Mouse (Mus musculus) B cell, adult 2 months (primary cell): ENCODE data around the gene Pim1.

Experiments used
- DNase-seq, 2 experiments: peaks; one replicate each; pipeline ENCODE4 v3.0.0; 2022

The Pim1 gene

DNA sequence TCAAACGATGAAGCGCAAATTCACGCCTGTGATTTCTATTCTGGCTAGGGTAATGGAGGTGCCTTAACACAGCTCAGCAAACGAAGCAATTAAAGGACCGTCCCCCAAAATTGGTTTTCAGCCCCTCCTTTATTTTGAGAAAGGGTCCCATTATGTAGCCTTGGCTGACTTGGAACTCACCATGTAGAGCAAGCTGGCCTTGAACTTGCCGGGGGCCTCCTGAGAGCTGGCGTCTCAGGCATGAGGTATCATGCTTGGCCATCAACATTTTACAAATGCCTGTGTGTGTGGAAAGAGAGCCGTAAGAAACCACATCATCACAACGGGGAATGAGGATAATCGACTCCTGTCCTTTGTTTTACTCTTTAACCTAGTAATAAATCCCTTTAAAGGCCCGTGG lies 23.5 kb upstream of the Pim1 start:
- no peak for DNase-seq

DNA sequence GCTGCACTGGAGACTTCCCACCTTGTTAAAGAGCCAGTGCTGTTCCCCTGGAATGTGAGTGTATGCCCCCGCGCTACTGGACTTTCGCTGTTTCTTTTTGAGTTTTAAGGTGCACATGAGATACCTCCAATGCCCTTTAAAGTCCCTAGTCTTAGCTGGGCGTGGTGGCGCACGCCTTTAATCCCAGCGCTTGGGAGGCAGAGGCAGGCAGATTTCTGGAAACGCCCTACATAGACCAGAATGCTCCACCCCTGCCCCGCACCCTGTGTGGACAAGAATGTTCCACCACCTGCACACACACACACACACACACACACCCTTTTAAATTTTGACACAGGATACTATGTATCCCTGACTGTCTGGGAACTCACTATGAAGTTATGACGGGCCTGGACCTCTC lies 17.1 kb upstream of the Pim1 start:
- DNase-seq, result no peak

DNA sequence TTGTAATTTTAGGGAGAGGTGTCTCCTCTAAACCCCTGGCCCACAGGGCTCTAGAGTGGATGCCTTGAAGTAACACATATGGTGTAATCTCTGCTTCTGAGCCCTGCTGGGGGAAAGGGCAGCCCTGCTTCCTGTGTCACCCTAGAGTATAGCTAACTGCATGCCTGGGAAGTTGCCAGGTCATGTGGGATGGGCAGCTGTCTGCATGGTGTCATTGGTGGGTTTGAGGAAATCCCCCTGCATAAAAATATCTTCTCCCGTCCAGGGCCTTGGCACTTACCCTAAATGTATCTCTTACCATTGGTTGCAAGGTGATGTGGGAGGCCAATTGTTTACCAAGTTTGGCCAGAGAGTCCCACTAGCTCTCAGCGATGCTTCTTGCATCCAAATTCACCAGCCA lies 16.5 kb upstream of the Pim1 start:
- no peak for DNase-seq

DNA sequence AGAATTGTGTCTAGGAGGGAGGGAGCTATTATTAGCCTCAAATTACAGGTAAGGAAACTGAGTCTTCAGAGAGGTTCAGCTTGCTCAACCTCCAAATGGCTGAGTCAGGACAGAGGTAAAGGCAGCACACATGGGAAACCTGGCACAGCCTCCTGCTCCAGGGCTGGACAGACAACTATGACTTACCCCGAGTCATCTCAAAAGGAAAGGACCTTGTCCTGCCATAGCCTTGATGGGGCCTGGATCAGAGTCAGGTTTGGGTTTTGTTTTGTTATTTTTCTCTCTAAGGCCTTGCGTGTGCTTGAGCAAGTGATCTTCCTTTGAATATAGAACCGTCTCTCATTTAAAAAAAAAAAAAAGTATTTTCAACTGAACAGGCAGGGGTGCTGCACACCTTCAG lies 15.4 kb upstream of the Pim1 start:
- no peak for DNase-seq

DNA sequence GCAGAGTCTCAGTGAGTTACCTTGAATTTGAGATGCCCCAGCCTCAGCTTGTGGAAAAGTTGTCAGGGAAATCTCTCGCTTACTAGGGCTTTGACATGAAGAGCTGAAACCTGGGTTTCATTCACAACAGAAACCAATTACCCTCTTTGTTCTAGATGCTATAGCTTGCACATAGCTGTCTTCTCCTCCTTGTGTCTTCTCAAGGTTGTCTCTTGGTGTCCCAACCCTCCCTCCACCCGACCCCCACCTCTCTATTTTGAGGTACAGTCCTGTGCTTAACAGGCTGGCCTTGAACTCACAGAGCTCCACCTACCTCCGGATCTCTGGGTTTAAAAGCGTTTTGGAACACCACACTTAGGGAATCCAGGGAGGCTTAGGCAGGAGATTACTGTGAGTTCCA lies 14.1 kb upstream of the Pim1 start:
- DNase-seq, result no peak

DNA sequence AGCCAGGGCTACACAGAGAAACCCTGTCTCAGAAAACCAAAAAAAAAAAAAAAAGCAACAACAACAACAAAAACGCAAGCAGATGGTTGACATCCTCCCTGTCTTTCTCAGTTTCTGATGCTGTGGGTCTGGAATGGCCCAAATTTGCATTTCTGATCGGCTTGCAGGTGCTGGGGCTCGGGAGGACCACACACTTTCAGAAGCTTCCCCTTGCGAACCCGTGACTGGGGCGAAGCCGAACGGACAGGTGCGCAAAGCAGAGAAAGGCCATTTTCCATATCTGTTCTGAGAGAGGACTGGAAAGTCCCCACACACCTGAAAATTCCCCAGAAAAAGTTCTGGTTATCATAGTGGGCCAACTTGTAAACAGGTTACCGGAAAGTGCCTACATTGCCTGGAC lies 13.2 kb upstream of the Pim1 start:
- peak; percentile 47 to 50 for DNase-seq

DNA sequence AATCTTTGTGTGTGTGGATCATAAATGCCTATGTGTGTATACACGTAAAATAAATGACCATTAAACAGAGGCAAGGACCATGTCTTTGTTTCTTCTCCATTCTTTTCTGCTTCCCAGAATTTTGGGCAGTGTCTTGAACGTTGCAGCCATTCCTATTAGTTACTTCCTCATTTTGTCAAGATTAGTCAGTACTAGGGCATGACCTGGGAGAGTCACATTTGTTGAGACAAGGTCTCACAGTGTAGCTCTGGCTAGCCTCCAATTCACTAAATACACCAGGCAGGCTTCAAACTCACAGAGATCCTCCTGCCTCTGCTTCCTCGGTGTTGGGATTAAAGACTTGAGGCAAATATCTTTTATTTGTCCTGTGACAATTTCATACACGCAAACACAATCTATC lies 12.3 kb upstream of the Pim1 start:
- DNase-seq, result no peak

DNA sequence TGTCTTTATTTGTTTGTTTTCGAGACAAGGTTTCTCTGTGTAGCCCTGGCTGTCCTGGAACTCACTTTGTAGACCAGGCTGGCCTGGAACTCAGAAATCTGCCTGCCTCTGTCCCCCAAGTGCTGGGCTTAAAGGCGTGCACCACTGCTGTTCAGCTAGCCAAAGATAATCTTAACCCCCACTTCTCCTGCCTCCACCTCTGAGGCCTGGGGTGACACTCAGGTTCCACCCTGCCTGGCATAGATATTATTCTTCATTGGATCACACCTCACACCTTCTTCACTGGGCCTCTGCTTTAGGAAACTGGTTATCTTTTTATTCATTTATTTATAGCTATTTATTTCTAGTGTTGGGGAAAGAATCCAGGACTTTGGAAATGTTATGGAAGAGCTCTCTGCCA lies 10.3 kb upstream of the Pim1 start:
- no peak for DNase-seq

DNA sequence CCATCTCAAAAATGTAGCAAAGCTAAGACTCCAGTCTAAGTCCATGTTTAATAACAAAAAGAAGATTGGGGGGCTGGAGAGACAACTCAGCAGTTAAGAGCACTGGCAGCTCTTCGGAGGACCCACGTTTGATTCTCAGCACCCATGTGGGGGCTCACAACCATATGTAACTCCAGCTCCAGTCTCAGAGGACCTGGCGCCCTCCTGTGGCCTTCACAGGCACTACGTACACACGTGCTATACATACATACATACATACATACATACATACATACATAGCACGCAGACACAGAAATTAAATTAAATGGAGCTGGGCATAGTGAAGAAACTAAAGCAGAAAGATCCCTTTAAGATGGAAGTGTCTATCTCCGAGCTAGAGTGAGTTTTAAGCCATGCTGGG lies 7.9 kb upstream of the Pim1 start:
- no peak for DNase-seq

DNA sequence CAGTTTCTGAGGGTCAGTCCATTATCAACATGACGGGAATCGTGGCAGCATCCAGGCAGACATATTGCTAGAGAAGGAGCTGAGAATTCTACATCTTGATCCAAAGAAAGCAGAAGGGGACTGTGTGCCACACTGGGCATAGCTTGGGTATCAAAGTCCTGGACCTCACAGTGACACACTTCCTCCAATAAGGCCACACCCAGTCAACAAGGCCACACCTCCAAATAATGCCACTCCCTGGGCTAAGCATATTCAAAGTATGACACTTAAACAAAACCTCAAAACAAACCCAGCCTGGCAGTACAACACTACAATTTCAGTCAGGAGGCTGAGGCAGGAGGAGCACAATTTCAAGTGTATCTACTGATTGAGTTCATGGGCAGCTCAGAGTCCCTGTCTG lies 7.3 kb upstream of the Pim1 start:
- no peak for DNase-seq

DNA sequence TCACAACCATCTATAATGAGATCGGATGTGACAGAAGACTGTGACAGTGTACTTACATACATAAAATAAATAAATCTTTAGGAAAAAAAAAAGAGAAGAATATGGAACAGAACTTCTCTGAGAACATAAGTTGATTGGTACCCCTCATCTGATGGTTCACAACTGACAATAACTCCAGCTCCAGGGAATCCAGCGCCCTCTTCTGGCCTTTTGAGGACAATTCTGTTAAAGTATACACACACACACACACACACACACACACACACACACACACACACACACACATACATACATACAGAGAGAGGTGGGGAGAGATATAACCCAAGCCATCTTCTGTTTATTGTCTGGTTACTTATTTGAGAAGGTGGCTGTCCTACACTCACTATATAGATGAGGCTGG lies 6.1 kb upstream of the Pim1 start:
- DNase-seq, result no peak

DNA sequence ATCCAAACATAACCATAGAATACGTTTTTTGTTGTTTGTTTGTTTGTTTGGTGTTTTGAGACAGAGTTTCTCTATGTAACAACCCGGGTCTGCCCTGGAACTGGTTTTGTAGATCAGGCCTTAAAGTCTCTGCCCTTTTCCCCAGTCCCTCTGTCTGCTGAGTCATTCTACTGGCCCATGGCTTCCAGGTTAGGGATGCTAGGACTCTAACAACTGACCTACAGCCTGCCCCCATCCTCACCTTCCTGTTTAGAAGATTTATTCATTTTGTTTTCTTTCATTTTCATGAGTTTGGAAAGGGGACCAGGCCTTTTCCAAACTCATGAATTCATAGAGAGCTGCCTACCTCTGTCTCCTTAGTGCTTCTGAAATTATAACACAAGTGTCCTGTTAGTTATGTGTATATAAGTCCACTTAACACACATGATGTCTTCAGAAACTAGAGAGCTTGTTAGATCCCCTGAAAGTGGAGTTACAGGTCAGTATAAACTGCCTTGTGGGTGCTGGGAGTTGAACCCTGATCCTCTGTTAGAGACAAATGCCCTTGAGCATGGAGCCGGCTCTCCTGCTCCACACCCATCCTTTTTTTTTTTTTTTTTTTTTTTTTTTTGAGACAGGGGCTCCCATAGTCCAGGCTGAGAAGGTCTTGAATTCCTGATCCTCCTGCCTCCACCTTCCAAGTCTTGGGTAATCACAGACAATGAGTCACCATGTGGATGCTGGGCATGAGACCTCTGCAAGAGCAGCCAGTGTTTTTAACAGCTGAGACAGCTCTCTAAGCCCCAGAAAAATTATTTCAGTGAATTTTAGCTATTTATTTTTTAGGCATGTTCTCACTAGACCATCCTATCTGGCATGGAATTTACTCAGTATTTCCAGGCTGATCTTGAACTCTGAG lies 5.0 kb upstream of the Pim1 start:
- DNase-seq, result no peak

DNA sequence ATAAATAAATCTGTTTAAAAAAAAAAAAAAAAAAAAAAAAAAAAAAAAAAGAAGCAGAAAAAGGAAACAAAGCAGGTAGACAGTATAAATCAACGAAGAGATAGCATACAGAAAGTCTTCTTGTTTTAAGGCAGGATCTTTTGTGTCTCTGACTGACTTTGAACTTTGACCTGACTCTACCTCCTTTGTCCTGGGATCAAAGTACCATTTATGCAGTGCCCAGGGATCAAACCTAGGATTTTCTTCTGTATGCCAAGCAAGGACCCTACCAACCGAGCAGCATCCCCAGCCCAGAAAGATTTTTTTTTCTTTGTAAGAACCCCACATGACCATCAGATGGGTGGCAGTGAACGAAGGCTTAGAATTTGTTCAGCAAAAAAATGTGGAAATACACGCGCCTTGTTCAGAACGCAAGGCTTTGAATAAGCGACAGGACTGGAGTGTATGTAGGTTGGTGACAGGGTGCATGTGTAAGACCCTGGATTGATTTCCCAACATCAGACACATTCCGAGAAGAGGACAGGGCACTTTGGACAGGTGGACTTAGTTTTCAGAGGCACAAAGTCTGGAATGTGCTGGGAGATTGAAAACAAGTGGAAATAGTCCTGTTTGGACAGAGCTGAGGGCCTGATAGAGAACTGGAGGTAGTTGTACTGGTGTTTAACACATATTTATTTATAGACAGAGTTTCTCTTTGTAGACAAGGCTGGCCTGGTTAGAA lies 2.1 kb upstream of the Pim1 start:
- DNase-seq, result no peak

DNA sequence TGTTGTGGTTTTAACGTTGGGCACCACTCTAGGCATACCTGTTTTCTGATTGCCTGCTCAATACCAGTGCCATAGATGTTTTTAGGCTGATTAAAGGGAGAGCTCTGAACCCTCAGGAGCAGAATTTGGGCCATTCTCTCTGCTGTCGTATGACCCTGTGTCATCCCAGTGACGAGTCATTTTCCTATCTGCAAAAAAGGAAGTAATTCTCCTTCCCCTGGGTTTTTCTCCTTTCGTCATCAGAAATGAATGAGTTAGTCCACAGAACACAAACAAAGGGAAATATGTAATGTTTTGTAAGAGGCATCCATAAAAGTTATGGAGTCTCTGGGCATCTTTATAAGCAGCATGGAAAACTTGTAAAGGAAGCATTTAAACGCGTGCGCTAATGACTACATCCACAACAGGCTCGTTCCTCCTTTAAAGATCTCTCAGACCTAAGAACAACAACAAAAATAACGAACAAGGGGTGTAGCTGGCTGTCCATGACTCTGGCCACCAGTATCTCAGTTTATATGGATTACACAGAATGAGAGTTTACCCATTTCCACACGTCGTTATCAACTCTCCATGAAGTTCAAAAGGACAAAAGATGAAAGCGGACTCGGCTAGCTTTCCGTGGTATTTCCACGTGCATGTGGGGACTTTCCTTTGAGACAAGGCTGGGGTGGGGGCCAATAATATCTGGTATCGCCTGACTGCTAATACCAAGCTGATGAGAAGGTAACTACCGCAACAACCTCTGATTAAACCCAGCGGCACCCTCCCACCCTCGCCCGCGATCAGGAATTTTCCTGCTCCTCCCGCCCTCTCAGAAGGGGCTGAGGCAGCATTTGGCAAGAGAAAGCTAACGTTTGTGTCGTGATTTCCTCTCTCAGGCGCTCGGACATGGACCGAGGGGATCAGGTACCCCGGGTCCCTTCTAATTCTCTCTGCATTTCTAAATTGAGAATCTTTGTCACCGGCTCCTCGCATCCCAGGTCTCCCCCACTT lies 1.3 kb upstream of the Pim1 start:
- DNase-seq, result peak; percentile 51 to 62

DNA sequence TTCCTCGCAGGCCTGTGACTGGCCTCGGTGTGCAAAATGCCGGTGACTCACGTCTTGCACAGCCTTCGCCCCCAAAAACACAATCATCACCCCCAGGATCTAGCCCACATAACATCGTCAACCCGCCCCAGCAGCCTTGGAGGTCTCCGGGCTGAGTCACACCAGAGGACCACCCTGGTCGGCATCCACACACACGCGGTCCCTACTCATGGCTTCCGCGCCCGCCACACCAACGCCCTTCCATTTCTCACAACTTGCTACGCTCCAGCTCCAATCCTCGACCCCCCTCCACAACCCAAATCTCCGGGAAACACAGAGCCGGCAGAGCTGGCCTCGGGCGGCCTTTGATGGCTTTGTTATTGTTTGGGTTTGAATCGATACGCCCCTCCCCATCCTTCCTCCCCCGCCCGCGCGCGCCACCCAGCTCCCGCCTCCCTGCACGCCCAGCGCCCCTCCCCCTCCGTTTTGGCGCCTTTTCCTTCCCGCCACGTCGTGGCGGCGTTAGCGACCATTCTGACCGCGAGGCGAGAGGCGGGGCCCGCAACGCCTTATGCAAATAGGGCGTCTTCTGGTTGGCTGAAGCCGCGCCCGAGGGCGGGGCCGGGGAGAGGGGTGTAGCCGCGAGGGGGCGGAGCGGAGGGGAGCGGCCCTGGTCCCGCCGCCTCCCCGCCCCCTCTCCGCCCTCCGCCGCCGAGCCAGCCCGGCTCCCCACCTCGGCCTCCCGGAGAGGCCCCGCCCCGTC lies 411 bp upstream of the Pim1 start:
- peak; percentile 98 for DNase-seq

DNA sequence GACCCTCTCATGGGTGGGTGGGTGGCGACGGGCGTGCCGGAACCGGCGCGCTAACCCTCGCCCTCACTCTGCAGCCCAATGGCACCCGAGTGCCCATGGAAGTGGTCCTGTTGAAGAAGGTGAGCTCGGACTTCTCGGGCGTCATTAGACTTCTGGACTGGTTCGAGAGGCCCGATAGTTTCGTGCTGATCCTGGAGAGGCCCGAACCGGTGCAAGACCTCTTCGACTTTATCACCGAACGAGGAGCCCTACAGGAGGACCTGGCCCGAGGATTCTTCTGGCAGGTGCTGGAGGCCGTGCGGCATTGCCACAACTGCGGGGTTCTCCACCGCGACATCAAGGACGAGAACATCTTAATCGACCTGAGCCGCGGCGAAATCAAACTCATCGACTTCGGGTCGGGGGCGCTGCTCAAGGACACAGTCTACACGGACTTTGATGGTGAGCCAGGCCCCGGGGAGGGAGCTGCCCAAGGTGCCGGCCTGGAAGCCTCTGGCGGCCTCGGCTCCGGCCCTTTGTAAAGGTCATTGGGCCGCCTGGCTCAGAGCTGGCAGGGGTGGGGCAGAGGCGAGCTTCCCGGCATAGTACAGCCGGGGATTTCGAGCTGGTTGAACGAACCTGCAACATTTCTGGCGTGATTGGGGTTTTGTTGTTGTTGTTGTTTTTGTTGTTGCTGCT lies 1.2 kb downstream of the Pim1 start:
- DNase-seq, result peak; percentile 52 to 55

DNA sequence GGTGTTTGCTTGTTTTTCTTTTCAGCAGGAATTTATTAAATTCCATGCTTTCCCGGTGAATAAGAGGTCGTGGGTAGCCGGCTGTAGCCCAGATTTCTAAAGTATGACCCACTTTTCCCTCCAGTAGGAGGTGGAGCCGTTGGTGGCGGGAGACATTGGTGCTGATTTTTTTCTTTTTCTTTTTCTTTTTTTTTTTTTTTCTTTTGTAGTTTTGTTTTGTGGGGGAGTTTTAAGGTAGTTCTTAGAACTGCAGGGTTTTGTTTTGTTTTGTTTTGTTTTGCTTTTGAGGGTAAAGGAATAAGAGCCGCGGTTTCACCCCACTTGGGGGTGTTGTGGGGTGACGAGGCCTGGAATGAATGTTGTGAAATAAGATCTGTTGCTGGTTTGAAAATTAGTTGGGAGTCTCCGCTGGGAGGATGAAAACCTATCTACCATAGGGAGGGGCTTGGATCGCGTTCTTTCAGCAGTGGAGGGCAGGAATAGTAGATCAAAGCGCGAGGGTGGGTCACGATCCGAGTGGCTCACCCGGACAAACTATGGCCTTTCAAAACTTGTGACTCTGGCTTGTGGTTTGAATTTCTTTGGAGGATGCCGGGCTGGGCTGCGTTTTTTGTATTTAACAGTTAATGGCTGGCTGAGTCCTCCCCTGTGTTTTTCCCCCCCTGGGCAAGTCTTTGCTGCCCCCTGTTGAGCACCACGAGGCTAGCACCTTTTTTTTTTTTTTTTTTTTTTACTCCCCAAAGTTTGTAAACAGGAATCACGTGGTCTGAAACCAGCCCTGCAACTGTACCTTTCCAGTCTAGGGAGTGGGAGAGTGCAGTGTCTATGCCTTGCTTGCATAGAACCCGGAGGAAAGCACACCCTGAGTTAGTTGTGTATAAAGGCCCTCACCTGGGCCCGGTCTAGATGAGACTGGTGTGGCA lies 2.0 kb downstream of the Pim1 start:
- DNase-seq, result peak; percentile 83 to 84

DNA sequence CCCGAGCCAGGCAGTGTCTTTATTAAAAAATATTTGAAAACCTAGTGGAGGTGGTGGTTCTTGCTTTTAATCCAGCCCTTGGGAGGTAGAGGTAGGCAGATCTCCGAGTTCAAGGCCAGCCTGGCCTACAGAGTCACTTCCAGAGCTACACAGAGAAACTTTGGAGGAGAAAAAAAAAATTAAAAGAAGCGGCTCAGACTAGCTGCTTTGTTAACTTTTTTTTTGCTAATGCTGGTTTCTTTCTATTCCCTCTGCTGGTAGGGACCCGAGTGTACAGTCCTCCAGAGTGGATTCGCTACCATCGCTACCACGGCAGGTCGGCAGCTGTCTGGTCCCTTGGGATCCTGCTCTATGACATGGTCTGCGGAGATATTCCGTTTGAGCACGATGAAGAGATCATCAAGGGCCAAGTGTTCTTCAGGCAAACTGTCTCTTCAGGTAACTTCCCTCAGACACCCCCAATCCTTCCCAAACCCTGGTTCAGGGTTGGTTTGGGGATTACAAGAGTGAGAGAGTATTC lies 3.0 kb downstream of the Pim1 start:
- peak; percentile 49 to 55 for DNase-seq

DNA sequence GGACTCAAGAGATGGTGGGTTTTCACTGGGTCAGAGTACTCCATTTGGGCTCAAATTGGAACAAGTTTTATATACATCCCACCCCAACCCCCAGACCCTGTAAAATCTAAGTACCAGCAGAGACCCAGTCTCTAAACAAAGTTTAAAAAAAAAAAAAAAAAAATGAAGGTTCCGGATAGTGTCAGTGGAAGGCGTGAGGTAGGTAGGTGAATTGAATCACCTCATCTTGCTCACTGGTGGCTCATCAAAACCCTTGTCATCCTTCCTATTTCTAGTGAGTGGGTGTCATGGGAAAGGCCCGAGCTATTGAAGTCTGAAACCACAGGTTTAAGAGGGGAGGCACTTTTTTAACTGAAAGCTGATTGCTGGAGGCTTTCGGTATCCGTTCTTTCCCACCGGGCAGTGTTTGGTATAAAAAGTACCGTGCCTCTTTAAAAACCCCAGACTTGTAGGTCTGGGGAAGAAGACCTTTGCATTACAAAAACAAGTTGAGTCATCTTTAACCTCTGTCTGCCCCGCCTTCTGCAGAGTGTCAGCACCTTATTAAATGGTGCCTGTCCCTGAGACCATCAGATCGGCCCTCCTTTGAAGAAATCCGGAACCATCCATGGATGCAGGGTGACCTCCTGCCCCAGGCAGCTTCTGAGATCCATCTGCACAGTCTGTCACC lies 3.6 kb downstream of the Pim1 start:
- DNase-seq, result peak; percentile 67 to 76

DNA sequence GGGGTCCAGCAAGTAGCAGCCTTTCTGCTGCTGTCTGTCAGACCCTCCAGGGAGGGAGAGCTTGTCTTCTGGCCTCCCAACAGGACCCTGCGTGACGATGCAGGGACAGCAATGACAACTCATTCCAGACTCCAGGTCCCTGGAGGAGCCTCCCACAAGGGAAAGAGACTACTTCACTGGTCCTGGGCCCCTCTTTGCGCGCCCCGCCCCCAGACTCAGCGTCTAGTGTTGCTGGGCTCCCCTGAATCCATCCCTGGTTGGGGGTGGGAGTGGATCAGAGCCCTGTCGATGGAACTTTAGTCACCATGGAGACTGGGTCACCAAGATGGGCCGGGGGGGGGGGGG lies 4.2 kb downstream of the Pim1 start:
- no peak for DNase-seq
